Mouse (Mus musculus) myocyte (in vitro differentiated cells): ENCODE measurements around the gene 9830107B12Rik. TPM values are rescaled to one million over a fixed set of nuclear protein-coding genes. Genes with fewer than 3 reads are reported as not detected.

Experiments used
- H3K27me3 ChIP-seq: one replicate; pipeline ENCODE4 v1.6.1; 2011; ENCODE audit not compliant: control insufficient read depth, insufficient read depth, insufficient read length
- H3K36me3 ChIP-seq: one replicate; pipeline ENCODE4 v1.6.1; 2011; ENCODE audit not compliant: control insufficient read depth, insufficient read depth
- H3K4me2 ChIP-seq: one replicate; pipeline ENCODE4 v1.6.1; 2011; ENCODE audit warnings: low read depth, control low read depth
- H3K4me3 ChIP-seq: one replicate; pipeline ENCODE4 v1.5.1; 2011; ENCODE audit warnings: mild to moderate bottlenecking, control low read depth, moderate library complexity
- H3K79me2 ChIP-seq: one replicate; pipeline ENCODE4 v1.6.1; 2011; ENCODE audit not compliant: control insufficient read depth, insufficient read depth
- H3ac ChIP-seq: one replicate; pipeline ENCODE4 v1.6.1; 2011; ENCODE audit not compliant: control insufficient read depth, insufficient read length
- CEBPB ChIP-seq: IDR thresholded peaks from 2 replicates; pipeline ENCODE4 v1.6.1; 2011; ENCODE audit warnings: mild to moderate bottlenecking, moderate library complexity; ENCODE audit not compliant: poor library complexity, insufficient read depth, severe bottlenecking
- E2F4 ChIP-seq: IDR thresholded peaks from one replicate; pipeline ENCODE4 v1.6.1; 2011; ENCODE audit warnings: mild to moderate bottlenecking, control low read depth, moderate library complexity; ENCODE audit not compliant: insufficient read depth
- MAX ChIP-seq: IDR thresholded peaks from one replicate; pipeline ENCODE4 v1.6.1; 2011; ENCODE audit warnings: low read depth, mild to moderate bottlenecking, control low read depth
- MYOD1 ChIP-seq, 3 experiments: IDR thresholded peaks; one replicate each; pipeline ENCODE4 v1.6.1; 2011; ENCODE audit warnings: control low read depth in 2 of 3, low read depth in 2 of 3, mild to moderate bottlenecking in 2 of 3, moderate library complexity in 1 of 3; ENCODE audit not compliant: insufficient read length in 2 of 3, control insufficient read depth in 1 of 3
- MYOG ChIP-seq, 3 experiments: IDR thresholded peaks; one replicate each; pipeline ENCODE4 v1.6.1; 2011; ENCODE audit warnings: control low read depth in 2 of 3, low read depth in 2 of 3, mild to moderate bottlenecking in 2 of 3; ENCODE audit not compliant: insufficient read length in 2 of 3, control insufficient read depth in 1 of 3, insufficient read depth in 1 of 3
- POLR2A ChIP-seq: IDR thresholded peaks from one replicate; pipeline ENCODE4 v1.6.1; 2011; ENCODE audit warnings: low read depth, mild to moderate bottlenecking, control low read depth, moderate library complexity; ENCODE audit not compliant: insufficient read length
- POLR2AphosphoS2 ChIP-seq: IDR thresholded peaks from one replicate; pipeline ENCODE4 v1.6.1; 2011; ENCODE audit warnings: low read depth, control low read depth; ENCODE audit not compliant: insufficient read length
- REST ChIP-seq: IDR thresholded peaks from one replicate; pipeline ENCODE4 v1.6.1; 2011; ENCODE audit warnings: mild to moderate bottlenecking, control low read depth, moderate library complexity; ENCODE audit not compliant: insufficient read depth, insufficient read length
- SRF ChIP-seq: IDR thresholded peaks from one replicate; pipeline ENCODE4 v1.6.1; 2011; ENCODE audit warnings: low read depth; ENCODE audit not compliant: control insufficient read depth, insufficient read length
- TCF12 ChIP-seq: IDR thresholded peaks from one replicate; pipeline ENCODE4 v1.6.1; 2011; ENCODE audit warnings: mild to moderate bottlenecking, control low read depth; ENCODE audit not compliant: poor library complexity, insufficient read depth, severe bottlenecking
- TCF3 ChIP-seq: IDR thresholded peaks from one replicate; pipeline ENCODE4 v1.6.1; 2011; ENCODE audit warnings: low read depth, control low read depth; ENCODE audit not compliant: insufficient read length
- USF1 ChIP-seq: IDR thresholded peaks from one replicate; pipeline ENCODE4 v1.6.1; 2011; ENCODE audit warnings: low read depth, mild to moderate bottlenecking, control low read depth, moderate library complexity
- polyA plus RNA-seq: library from polyadenylated mRNA; unstranded; fragments of >200 nt; fragmentation: generic; extraction: Trizol; gene quantifications from one replicate; pipeline ENCODE4 v1.2.1, GENCODE M21; 2012; ENCODE audit warnings: missing spikeins

Gene 9830107B12Rik
- polyA plus RNA-seq, 1 experiment: not detected

DNA sequence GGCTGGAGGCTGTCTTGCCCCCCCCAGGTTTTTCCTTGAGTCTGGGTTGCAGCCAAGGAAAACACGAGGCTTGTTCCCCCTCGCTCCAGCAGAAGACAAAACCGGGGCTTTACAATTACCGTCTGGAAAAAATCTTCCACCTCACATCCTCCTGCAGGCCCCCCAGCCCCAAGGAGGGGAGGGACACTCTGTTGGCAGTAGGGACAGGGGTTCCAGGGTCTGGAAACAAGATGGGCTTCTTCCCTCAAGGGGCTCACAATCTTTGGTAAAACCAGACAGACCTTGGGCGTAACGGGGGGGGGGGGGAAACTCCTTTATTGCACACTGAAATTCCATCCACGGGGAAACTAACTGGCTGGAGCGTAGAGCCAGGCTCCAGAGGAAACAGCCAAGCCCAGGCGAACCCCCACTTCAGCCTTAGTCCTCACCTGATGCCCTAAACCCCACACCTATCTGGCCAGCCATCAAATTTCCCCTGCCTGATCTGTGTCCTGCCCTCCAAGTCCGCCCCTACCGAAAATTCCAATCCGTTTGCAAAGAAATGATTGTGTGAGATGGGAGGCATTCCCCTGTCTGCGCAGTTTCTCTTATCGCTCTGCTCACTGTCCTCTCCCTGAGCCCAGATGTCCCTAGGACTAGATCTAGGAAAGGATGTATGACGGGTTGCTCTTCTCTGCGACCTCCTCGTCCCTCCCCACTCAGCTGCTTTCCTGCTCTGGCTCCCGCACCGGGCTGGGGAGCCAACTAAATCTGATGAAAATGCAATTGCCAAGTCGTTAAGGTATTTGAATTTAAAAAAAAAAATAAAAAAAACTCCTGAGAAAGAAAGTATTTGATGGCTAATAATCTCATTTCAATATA is 51.0 kb downstream of the 9830107B12Rik start:
- H3K36me3 ChIP-seq: no peaks in the 10 kb centered on the region

DNA sequence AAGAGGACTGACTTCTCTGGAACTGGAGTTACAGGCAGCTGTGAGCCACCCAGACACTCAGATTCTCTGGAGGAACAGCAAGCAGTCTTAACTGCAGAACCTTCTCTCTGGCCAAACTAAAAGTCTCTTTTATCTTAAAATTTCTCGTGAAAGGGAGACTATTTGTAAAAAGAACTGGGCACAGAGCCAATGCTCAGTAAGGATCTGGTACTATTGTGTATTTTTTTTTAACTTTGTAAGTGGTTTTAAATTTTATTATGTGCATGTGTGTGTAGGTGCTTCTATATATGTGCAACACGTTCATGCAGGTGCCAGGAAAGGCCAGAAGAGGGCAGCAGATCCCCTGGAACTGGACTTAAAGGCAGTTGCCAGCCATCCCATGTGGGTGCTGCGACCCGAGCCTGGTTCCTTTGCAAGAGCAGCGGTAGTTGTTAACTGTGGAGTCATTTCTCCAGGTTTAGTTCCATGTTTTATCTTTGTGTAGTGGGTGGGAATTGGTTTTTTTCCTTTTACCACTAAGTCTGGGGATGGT is 52.7 kb downstream of the 9830107B12Rik start:
- TF ChIP-seq E2F4 (no peak), TCF3 (no peak), MYOG (IDR thresholded peaks at IDR 0.05; ENCODE audit: control insufficient read depth in 1 of 3, insufficient read depth in 1 of 3, insufficient read length in 2 of 3, low read depth in 2 of 3) (no peak), SRF (no peak), MYOD1 (IDR thresholded peaks at IDR 0.05; ENCODE audit: control insufficient read depth in 1 of 3, insufficient read length in 2 of 3, low read depth in 2 of 3) (no peak), USF1 (no peak), TCF12 (no peak), POLR2AphosphoS2 (no peak), REST (no peak), POLR2A (no peak), CEBPB (no peak), MAX (no peak)
- Histone ChIP-seq H3K4me3 (no peak overlapping the region), H3K27me3 (peaks cover 43% of the 10 kb centered on the region), H3K79me2 (no peaks in the 10 kb centered on the region), H3K4me2 (no peak overlapping the region), H3K36me3 (no peaks in the 10 kb centered on the region), H3ac (no peak overlapping the region)

More for the DNA sequence above, 51.0 kb downstream of the 9830107B12Rik start:
- Histone ChIP-seq H3K27me3 (peaks cover 55% of the 10 kb centered on the region), H3ac (no peak overlapping the region), H3K79me2 (no peaks in the 10 kb centered on the region), H3K4me2 (no peak overlapping the region), H3K4me3 (no peak overlapping the region)
- TF ChIP-seq USF1 (no peak), POLR2A (no peak), POLR2AphosphoS2 (no peak), E2F4 (no peak), TCF3 (no peak), TCF12 (no peak), CEBPB (no peak), MYOG (IDR thresholded peaks at IDR 0.05; ENCODE audit: control insufficient read depth in 1 of 3, insufficient read depth in 1 of 3, insufficient read length in 2 of 3, low read depth in 2 of 3) (no peak), MYOD1 (IDR thresholded peaks at IDR 0.05; ENCODE audit: control insufficient read depth in 1 of 3, insufficient read length in 2 of 3, low read depth in 2 of 3) (no peak), SRF (no peak), REST (no peak)

DNA sequence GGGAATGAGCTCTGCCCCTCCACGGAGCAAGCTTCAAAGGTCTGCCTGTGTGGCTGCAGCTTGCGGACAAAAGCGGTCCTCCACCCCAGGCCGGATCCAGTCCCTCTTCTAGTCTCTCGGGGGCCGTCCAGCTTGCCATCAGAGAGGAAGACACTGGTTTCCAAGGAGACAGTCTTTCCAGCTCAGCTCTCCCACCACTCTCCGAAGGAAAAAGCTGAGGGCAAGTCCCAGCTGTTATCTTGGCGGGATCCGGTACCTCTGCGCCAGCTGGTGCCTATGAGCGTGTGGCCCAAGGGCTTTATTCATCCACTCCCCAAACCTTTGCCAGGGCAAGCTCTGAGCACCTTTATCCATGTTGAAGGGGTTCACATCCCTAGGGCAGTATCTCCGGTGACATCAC is 55.8 kb downstream of the 9830107B12Rik start:
- Histone ChIP-seq H3K4me2 (no peak overlapping the region), H3K36me3 (no peaks in the 10 kb centered on the region), H3K4me3 (no peak overlapping the region), H3K27me3 (peaks cover 12% of the 10 kb centered on the region), H3ac (no peak overlapping the region), H3K79me2 (no peaks in the 10 kb centered on the region)
- TF ChIP-seq TCF12 (no peak), CEBPB (no peak), MYOD1 (IDR thresholded peaks at IDR 0.05; ENCODE audit: control insufficient read depth in 1 of 3, insufficient read length in 2 of 3, low read depth in 2 of 3) (no peak), SRF (no peak), E2F4 (no peak), USF1 (no peak), REST (no peak), POLR2AphosphoS2 (no peak), MAX (no peak), MYOG (IDR thresholded peaks at IDR 0.05; ENCODE audit: control insufficient read depth in 1 of 3, insufficient read depth in 1 of 3, insufficient read length in 2 of 3, low read depth in 2 of 3) (no peak), TCF3 (no peak)

DNA sequence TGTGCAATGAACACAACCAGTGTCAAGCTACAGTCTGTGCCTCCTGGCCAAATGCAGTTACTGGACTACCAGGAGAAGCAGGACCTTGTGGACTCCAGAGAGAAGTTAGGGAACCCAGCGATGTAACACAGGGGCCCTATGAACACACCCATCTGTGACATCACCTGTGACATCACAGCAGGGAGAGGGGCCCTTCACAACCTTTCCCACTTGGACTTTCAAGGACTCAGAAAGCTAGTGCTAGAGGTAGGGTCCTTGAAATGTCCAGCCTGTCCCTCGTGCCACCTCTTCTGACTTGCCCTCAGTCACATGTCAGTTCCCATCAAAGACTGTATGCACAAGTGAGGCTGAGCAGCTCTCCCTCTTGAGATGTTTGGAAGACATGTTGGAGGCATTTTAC is 56.6 kb downstream of the 9830107B12Rik start:
- no peaks in the 10 kb centered on the region for H3K79me2 ChIP-seq
- H3K36me3 ChIP-seq: no peaks in the 10 kb centered on the region
- peaks cover 5% of the 10 kb centered on the region for H3K27me3 ChIP-seq
- H3ac ChIP-seq: no peak overlapping the region
- TF ChIP-seq REST: no peak
- TF ChIP-seq POLR2AphosphoS2: no peak
- no peak for TF ChIP-seq MYOD1 (IDR thresholded peaks at IDR 0.05; ENCODE audit: control insufficient read depth in 1 of 3, insufficient read length in 2 of 3, low read depth in 2 of 3)
- no peak for TF ChIP-seq MYOG (IDR thresholded peaks at IDR 0.05; ENCODE audit: control insufficient read depth in 1 of 3, insufficient read depth in 1 of 3, insufficient read length in 2 of 3, low read depth in 2 of 3)
- TF ChIP-seq USF1: no peak
- no peak for TF ChIP-seq SRF
- no peak for TF ChIP-seq CEBPB
- no peak overlapping the region for H3K4me2 ChIP-seq
- no peak overlapping the region for H3K4me3 ChIP-seq
